Mouse (Mus musculus) layer of hippocampus, postnatal 10 days (tissue): Measurements from ENCODE around the gene Rhobtb3. TPM values are rescaled to one million over a fixed set of nuclear protein-coding genes. Genes with fewer than 3 reads are reported as not detected.

Experiments used
- DNase-seq, 2 experiments: peaks; one replicate each; pipeline ENCODE4 v3.0.0; 2021; ENCODE audit warnings: low spot score in 2 of 2
- long read RNA-seq: library from polyadenylated mRNA; stranded (forward); transcript quantifications from one replicate; pipeline ENCODE4 v2.0.0, GENCODE M21; 2023
- total RNA-seq, 2 experiments: library from RNA; stranded (reverse); gene quantifications; 2 replicates each; pipeline ENCODE4 v1.2.3; 2021

Gene Rhobtb3
- total RNA-seq = 10 to 100 TPM; 24.9 to 26.0 TPM
- long read RNA-seq, full-length matches to known transcripts = 10 of 16 reads
- long read RNA-seq, partial matches to known transcripts = 2 of 16 reads
- long read RNA-seq, other reads (novel, unspliced or antisense) = 4 of 16 reads

DNA sequence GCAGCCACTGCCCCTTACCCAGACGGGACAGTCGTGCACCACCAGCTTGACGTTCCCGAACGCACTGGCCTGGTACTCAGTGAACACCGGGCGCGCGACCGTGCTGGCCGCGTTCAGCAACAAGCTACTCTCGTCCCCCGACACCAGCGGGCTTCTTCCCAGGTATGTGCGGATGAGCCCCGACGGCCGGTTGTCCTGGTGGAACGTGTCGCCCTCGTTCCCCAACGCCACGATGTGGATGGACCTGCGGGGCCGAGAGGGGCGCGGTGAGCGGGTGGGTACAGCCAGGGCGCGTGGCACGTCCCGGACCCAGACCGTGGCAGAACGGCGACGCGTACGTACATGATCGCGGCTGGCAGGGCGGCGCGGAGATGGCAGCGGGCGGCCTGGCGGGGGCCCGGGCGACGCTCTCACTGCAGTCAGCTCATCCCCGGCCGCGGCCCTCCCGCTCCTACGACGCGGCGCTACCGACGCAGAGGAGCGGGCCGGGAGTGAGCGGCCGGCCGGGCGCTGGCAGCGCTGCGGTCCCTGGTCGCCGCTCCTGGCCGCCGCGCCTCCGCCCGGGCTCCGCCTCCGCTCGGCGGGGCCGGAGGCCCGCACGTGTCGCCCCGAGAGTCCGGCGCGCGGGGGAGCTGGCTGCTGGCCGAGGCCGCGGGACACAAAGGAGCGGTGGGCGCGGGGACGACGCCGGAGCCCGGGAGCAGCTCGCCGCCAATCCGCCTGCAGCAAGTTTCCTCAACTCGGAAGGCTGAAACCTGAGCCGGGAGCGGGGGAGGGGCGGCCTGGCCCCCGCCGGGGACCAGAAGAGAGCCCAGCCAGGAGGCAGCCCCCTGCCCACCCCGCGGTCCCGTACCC is at the start of gene Rhobtb3:
Gene Rhobtb3 (minus strand): TSS at position 737 of the 855 bp plus-strand sequence.
- DNase-seq = peak; percentile 78 to 84

DNA sequence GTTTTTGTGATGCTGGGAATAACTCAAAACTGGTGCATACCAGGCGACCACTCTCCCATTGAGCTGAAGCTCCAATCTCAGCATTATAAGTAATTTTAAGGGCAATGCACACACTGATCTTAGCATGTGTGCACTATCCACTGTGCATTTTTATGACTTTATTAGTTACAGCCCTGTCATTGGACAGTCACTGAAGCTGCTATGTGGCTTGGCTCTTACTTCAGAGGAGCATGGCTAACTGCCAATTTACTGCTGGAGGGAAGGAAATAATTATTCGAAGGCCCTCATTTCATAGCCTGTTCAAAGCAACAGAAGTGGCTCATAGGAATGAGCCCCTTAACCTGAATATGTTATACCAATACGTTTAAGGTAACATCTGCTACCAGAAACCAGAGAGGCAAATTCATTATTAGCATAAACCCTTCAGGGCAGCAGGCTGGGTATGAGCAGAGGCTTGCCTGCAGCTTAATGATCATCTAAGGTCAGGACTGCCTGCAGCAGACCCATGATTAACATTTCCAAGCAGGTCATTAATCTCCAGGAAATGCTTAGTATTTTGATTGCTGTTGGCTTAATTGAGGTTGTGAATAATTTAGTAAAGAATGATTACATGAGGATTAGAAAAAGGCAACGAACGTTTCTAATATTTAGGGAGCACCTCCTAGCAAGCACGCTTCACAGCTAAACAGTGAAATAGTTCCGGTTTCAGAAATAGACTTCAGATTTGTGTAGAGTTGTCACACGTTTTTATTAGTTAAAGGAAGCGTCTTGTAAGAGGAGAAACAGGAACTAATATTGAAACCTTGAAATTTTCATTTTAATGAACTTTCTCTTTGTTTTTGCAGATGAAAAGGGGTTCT is 48.7 kb upstream of the Rhobtb3 start:
- no peak for DNase-seq

DNA sequence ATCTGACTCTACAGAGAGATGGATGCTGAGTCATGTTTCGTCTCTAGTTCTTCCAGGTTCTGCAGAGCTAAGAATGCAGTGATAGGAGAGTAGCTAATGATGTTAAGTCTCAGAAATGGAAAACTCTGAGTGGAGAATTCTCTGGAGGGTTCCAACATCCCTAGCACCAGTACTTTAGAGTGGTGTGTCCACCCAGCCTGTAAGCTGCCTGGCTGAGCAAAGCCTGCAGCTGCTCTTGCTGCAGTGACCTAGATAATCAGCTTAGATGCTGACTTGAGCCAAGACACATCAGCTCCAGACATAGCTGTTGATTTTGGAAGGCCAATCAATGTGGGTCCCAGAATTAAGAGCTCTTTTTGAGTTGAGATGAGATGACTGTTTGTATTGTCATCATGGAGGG is 44.4 kb upstream of the Rhobtb3 start:
- no peak for DNase-seq

DNA sequence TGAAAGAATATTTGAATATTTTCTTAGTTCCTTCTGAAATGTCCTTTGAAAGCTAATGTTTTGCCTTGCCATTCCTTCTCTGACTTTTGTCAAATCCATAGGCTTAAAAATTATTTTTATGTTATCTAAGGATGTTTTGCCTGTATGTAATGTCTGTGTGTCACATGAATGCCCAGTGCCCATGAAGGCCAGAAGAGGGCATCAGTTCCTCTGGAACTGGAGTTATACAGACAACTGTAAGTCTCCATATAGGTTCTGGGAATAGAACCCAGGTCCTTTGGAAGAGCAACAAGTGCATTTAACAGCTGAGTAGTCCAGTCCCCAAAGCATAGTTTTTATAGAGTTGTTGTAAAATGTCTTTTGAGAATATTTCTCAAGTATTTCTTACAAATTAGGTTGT is 38.2 kb upstream of the Rhobtb3 start:
- DNase-seq = no peak

DNA sequence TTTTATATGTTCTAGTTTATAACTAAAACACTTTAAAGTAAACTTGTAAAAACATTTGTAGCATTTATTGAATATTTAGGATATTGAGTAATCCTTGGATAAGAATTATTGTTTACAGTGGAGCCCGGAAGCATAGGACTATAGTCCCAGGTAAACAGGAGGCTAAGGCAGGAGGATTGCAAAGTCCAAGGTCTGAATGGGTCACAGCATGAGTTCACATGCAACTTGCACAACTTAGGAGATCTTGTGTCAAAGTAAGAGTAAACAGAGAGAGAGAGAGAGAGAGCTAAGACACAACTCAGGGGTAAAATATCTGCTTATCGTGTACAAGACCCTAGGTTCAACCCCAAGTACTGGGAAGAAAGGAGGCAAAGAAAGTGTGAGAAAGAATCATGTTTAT is 32.9 kb upstream of the Rhobtb3 start:
- DNase-seq = no peak

DNA sequence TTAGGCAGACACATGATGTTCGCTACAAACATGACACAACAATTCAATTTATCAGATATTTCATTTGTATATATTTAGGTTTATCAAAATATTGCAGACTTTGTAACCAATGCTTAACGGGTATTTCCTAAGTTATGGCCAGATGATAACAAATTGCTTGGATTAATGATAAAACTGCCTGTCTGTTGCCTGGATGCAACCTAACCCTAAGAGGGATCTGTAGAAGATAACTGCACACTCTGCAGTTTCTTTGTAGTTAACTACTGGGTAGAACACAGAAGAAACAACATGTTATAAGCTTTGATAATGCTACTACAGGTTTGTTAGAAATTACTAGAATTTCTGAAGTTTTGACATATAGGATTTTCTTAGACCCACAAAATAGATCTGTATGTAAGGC is 32.5 kb upstream of the Rhobtb3 start:
- DNase-seq = no peak

DNA sequence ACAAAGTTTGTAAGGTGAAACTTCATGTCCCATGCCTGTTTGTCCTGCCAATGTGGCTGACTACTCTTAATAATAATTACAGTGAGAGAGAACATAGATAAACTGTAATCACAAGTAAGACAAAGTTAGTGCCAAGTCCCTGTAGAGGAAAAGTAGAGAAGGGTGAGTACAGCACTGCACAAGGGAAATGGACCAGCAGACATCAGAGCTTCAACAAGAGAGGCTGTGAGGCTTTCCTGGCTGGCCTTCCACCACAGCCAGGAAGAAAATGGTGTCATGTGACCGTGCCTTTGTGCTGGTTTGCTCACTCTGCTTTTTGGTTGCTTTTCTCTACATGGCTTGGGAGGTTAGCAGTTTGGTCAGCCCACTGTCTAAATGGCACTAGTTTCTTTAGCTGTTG is 31.9 kb upstream of the Rhobtb3 start:
- DNase-seq = no peak

DNA sequence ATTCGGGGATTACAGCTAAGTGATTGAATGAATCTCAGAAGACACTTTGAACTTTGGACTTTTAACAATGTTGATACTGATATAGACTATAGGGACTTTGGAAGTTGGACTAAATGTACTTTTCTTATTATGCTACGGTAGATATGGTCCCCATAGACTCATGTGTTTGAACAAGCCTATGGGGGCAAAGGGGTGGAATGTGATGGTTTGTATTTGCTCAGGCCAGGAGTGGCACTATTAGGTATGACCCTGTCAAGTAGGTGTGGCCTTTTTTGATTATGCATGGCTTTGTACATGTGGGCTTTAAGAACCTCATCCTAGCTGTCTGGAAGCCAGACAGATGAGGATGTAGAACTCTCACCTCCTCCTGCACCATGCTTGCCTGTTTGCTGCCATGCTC is 30.8 kb upstream of the Rhobtb3 start:
- no peak for DNase-seq

DNA sequence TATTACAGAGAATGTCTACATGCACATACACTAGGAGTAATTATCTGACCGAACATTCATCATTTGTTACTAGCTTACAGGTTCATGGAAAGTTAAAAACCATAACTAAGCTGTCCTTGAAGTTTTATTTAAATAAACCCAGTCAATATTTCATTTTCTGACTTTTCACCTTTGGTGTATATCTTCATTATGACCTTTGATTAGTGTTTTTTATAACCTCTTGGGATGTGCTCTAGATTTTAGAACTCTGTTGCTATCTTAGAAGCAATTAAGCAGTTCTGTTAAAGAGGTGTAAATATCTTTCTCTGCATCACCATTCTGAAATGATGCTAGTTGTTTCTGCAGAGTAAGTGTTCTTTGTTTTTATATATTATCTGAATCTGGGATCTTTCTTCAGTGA is 23.1 kb upstream of the Rhobtb3 start, which contains the start of gene Spata9:
Gene Spata9 (plus strand): TSS at position 301 of the 400 bp plus-strand sequence.
- no peak for DNase-seq

DNA sequence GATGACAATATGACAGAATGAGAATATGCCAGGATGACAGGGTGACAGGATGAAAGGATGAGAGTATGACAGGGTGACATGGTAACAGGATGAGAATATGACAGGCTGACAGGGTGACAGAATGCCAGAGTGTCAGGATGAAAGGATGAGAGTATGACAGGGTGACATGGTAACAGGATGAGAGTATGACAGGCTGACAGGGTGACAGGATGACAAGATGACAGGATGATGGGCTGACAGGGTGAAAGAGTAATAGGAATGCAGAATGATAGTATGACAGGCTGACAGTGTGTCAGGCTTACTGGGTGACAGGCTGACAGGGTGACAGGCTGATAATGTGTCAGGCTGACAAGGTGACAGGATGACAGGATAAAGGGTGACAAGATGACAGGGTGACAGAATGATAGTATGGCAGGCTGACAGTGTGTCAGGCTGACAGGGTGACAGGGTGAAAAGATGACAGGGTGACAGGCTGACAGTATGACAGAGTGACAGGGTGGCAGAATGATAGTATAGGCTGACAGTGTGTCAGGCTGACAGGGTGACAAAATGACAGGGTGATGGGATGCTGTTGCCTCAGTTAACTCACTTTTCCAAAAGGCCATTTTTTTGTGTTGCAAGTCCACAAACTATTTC is 11.8 kb upstream of the Rhobtb3 start:
- no peak for DNase-seq

DNA sequence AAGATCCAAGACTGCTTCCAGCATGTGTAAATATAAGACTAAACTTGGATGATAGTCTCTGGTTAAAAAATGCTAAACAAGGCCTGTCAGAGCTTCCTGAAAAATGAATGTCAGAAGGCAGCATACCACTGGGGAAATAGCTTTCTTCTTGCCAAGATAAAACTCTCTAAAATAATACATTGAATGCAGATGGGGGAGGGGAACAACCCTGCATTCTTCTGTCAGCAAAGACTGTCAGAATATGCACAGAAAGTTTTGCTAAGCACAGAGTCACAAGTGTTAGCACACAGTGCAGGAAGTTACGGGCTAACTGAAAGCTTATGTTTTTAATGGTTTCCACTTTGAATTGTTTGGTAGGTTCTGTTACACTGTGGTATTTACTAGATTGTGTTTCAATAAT is 6.6 kb upstream of the Rhobtb3 start:
- DNase-seq = no peak

DNA sequence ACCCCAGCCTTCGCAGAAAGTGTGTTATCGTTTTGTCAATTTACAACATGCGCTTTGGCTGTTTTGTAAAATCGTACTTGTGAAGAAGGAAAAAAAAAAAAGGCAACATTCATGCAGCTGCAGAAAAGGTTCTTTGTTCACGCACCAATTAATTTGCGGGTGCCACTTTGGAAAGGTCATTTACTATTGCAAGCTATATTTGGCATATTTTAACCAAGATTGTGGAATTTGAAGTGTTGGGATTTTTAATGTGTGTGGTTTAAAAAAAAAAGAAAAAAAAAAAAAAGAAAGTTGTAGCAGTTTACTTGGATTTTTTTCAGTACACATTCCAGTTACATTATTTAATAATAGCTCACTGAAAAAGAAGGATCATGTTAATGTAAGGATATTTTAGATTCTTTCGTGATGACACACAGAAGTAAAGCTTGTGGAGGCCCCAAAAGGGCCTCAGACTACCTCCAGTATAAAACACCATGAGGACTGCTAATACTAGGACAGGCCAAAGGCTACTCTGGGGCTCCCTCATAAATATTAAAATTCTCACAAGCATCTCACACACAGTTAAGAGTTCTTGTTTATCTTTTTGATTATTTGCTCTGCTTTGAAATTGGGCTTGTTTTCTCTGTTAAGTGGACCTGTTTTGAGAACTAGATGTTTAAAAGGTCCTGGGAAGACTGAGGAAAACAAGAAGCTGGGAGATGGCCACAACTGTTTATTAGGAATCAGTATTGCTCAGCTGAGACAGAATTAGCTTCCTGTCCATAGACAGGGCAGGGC is 507 bp upstream of the Rhobtb3 start:
- no peak for DNase-seq

DNA sequence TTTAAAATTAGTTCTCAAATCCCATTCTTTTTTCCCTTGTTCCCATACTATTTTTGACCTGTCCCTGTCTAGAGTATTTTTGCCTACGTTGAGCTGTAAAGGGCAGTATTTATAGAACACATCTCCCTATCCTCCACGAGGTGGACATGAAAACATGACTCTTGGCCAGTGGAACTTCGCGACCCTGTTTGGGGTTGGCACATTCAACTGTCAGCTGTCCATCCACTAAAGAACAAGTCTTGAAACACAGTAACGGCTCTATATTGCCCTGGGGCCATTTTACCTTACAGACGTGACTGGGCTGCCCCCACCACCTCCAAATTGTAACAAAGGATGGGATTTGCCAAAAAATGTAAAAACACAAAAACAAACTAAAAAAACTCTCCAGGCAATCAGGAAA is 994 bp downstream of the Rhobtb3 start:
- DNase-seq = peak in 1 of 2 experiments; percentile 8

DNA sequence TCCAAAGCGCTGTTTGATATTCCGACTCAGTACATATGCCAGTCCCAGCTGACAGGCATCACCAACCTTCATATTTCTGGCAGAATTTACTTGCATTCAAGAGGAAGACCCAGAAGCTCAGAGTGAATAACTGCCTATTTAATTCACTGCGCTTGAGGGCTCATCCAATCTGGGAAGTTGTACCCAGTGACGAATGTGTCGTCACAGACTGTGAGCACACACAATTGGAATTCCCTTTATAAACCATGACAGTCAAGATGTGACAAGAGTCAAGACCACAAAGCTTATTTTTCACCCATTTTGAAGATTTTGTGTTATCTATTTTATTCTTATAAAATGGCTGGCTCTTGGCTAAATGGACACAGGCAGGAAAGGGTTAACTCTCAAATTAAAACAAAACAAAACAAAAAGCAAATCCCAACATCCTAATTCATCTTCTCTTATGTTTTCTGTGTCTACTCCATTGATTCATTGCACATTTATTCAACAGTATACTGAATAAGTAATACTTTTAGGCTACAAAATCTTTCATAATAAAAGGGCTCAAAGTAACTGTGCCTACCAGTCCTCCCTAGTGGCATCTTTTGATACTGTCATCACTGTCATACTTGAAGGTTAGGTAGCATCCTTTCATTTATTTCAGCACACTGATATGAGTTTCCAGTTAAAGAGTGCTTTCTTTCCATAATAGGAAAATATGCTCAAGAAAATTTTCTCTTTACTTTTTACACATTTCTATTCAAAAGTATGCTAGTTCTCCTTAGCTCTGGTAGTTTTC is 2.0 kb downstream of the Rhobtb3 start:
- DNase-seq = no peak

DNA sequence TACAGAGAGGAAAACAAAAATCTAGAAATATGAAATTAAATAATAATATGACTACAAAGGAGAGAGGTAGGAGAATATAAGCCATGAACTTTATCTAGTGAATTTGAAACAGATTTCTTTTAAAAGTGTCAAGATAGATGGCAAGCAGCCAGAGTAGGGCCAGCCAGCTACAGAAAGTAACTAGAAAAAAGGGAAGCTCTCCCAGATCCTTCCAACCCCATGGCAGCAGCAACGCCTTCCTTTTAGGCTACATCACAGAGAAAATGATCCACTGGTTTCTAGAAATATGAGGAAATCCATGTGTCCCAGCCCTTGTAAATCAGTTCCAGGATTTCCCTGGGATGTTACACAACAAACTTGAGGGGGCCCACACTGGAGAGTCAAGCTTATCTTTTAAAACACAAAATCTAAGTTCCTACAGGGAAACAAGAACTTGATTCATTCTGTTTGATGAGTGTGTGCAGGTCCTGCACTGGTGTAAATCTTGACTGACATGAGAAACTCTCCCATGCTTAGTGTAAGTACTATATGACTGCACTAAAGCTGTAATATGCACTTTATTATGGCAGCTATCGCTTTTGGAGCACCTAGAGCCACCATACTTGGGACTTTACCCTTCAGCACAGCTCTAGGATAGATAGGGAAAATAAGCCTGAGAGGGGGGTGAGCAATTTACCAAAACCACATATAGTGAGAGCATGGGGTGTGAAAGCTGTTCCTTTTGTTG is 2.8 kb downstream of the Rhobtb3 start:
- DNase-seq = no peak

DNA sequence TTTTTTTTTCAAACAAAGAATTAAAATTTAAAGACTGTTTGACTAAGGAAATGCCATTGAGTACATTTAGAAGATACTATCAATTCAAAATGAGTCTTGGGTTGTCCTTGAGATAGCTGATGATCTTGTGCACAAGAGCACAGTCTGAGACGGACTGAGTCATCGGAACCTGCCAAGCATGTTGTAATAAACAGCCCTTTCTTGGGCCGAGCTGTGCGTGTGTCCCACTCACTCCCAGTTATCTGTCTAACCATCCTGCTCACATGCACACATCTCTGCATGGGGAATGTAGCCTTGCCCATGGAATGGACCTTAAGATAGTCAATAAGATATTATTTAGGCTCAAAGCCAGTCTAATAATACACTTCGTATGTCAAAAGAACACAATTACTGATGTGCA is 4.9 kb downstream of the Rhobtb3 start:
- DNase-seq = no peak

DNA sequence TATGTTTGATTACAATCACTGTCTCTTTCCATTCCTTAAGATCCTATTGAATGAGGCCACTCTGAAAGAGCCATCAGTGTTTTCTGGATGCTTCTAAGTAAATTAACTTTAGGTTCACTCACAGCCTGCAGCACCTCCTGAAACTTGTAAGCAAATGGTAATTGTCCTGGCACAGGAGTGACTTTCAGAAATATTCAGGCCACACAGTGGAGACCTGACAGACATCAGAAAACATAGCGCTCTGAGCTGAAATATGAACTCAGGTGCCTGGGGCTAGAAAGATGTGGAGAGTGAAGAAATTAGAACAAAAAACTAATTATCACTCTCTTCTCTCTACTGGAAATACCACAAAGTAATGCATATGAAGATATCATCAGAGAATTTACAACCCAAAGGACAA is 10.4 kb downstream of the Rhobtb3 start:
- no peak for DNase-seq

DNA sequence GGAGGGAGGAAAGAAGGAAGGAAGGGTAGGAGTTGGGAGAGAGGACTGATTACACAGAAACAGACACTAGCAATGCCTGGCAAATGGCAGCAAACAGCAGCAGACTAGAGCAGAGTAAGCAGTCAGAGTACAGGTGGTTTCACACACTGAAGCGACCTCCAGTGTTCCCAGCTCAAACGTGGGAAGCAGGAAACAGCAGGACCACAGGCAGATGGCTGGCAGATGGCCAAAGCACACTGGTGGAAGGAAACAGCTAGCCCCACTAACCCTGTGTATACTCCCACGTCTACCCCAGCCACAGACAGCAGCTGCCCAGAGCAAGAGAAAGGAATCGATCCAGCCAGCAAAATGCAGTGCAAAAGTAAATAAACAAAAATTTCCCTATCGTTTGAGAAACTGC is 12.7 kb downstream of the Rhobtb3 start:
- DNase-seq = peak; percentile 62 to 69

DNA sequence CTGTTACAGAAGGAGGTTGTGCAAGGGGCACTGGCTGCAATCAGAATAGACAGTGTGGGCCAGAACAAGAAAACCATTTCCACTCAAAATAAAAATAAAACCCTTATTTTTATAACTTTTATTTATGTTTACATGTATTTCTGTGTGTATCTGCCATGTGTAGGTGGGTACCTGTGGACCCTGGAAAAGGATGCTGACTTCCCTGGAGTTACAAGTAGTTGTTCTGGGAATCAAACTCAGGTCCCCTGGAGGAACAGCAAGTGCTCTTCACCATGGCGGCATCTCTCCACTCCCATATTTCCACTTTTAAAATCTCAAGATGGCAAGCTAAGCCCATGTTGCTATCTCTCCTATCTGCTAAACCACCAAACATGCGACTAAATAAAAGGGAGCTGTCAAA is 13.1 kb downstream of the Rhobtb3 start:
- no peak for DNase-seq
